Mouse (Mus musculus) thymus, postnatal 10 days (tissue): ENCODE measurements around the gene Smurf2.

Source experiments
- DNase-seq, 2 experiments: peaks; one replicate each; pipeline ENCODE4 v3.0.0; 2021; ENCODE audit warnings: low spot score in 2 of 2

The Smurf2 gene

DNA sequence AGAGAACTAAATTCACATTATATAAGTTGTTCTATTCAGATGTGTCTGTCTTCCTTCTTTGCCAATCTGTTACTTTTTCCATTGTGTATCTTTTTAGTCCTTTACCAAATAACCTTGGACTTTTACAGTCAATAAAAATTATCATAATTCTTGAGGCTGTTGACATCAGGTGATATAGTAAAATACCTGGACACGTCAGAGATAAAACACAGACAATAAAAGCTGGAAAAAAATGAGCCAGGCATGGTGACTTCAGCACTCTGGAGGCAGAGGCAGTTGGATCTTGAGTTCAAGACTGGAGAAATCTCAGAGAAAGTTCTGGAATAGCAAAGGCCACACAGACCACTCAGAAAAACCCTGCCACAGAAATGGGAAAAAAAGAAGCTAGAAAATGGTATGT is 13.3 kb downstream of the Smurf2 start:
- DNase-seq = no peak

GRCm38 (mm10) chr11:106905707-106906106 is 14.8 kb downstream of the Smurf2 start:
- DNase-seq = no peak

DNA sequence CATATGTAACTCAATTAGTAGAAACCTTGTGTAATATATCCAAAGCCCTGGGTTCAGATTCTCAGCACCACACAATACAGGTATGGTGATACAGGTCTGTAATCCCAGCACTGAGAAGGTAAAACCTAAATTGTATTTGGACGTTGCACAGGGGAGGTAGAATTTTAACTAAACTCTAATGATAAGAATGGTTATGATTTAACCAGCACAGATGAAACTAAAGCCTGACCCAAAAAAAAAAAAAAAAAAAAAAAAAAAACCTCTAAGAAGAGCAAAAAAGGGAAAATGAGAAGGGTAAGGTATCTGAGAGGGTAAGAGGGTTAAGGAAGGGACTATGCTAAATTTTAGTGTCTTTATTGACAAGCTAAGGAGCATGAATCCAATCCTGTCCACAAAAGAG is 20.7 kb downstream of the Smurf2 start:
- DNase-seq = no peak

GRCm38 (mm10) chr11:106896561-106897168 is 23.9 kb downstream of the Smurf2 start:
- DNase-seq = no peak

DNA sequence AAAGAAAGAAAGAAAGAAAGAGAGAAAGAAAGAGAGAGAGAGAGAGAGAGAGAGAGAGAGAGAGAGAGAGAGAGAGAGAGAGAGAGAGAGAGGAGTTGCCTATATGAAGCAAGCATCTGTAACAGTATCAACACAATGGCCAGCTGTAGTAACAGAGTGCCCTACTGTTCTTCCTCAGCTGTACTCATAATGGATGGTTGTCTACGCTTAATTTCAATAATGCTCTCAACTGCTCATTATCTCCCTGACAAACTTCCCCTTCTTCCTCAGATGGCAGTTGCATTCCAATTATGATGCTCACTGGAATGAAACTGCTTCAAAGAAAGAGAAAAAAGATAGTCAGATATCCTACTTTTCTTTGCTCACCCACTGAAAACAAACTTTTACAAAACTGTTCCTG is 36.9 kb downstream of the Smurf2 start:
- no peak for DNase-seq

DNA sequence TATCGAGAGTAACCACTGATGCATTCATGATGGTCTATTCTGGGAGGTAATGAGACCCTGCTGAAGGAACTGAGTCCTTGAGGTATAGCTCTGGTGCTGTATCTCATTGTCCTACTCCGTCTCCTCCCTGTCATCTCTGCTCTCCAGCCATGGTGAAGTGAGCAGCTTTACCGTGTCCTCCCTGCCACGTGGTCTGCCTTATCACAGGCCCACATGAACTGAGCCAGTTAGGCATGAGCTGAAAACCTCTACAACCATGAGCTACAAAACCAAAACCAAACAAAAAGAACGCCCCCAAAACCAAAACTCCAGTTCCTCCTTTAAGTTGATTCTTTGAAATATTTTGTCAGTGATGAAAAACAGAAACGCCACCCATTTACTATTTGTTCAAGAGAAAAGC is 47.9 kb downstream of the Smurf2 start:
- no peak for DNase-seq

DNA sequence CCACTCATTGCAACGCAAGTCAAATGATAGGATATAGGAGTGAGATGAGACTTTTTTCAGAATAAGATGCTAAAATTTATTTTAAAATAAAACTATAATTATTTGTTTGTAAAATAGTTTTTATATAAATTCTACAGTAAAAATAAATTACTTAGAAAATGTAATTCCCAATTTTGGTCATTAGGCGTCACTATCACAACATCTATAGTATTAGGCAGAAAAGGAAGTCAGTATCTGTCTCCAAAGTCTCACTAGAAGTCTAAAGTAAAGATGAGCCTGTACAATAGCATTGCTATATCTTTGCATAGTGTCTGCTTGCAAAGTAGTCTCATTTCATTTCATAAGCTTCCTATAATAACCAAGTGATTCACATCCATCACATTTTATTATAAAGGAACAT is 69.1 kb downstream of the Smurf2 start:
- no peak for DNase-seq

DNA sequence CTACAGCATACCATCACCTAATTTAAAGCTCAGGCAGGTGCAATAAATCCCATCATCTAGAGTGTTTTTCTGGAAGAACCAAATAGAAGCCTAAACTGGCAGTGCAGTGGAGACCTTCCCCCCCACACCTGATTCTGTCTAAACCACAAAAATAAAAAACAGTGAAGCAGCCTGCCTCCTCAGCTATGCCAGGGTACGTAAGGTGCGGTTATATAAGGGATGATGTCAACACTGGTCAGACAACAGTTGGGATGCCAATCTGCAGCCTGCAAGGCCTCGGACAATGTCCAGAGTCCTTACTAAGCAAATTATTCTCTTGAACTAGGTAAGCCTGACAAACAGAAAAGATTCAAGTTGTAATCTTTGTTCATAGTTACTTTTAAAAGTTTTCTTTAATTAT is 78.5 kb downstream of the Smurf2 start:
- no peak for DNase-seq

- DNase-seq = no peak
Observed at GRCm38 (mm10) chr11:106828079-106828478, 92.4 kb downstream of the Smurf2 start.

DNA sequence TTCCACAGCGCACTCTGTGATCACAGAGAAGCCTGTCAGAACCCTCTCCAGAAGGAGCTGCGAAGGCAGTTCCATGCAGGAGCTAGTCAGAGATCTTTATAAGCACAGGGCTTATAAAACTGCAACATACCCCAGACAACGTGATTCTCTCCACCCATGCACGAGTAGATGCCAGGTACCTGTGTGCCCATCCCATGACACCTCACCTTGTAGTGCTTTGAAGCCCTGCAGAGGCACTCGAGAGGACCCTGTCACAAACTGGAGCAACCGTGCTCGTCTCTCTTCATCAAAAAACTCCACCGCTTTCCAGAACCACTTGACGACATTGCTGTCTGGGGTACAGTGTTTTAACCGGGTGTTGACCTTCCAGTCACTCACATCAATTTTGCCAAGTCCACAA is 96.1 kb downstream of the Smurf2 start:
- DNase-seq = no peak

DNA sequence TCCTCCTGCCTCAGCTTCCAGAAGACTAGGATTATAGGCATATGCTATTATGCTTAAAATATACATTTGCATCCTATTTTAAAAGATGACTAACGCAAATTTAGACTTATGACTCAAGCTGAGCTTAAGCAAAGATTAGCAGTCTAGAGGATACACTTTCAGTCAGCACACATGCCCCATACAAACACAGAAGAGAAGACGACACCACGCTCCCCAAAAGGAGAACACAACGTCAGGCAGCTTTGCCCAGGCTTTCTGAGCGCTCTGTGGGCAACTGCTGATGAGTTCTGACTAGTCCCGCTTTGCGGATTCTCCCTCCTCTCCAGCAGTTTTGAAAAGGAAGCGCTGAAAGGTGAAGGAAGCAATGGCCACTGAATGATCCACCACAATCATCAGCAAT is 96.8 kb downstream of the Smurf2 start:
- no peak for DNase-seq

DNA sequence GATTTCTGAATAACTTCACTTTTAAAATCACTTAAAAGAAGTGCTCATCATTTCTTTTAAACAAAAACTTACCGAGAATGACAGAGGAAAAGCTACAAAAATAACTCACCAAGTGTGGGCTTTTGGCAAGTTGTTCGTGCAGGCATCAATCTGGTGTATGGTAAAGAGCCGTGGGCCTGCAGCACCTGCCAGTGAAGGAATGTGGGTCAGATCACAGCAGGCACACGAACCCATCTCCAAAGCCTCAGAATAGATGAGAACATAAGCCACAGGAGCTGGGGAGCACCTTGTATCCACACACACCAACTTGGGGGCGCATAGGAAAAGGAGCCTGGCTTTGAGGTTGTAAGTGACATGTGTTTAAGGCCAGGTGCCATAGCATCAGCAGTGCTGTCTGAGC is 97.6 kb downstream of the Smurf2 start:
- DNase-seq = no peak

- no peak for DNase-seq
Observed at GRCm38 (mm10) chr11:106822491-106822890, 98.0 kb downstream of the Smurf2 start.

DNA sequence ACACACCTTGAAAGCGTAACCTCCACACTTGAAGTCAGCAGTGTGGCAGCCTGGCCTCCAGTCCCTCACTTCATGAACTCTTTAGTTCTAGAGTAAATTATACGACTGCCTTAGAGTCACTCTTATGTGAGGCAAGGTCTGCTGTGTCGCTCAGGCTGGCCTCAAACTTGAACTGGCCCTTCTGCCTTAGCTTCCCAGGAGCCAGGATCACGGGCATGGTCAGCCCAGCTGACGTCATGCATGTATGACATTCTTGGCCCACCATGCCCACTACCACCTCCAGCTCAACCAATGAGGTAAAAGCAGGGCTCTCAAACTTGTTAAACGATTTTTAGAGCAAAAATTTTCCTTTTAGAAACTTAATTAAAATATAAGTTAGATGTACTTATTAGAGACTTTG is 99.1 kb downstream of the Smurf2 start:
- DNase-seq = no peak

GRCm38 (mm10) chr11:106820972-106821371 is 99.5 kb downstream of the Smurf2 start:
- DNase-seq = peak in 1 of 2 experiments; percentile 10

DNA sequence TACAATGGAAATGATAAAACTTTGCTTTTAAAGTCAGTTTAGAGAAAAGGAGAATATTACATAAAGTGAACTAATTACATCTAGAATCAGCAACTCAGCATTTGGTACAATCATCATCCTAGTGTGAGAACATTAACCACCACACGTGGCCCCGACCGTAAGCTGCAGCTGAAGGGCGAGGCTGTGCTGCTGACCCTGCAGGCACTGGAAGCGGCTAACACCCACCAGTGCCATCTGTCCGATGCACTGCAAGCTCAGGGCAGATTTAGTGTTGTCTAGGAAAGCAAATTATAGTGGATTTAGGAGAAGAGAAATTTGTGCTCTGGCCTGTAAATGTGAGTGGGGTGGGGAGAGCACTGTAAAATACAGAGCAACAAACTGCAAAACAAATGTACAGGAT is 100.3 kb downstream of the Smurf2 start:
- DNase-seq = no peak

DNA sequence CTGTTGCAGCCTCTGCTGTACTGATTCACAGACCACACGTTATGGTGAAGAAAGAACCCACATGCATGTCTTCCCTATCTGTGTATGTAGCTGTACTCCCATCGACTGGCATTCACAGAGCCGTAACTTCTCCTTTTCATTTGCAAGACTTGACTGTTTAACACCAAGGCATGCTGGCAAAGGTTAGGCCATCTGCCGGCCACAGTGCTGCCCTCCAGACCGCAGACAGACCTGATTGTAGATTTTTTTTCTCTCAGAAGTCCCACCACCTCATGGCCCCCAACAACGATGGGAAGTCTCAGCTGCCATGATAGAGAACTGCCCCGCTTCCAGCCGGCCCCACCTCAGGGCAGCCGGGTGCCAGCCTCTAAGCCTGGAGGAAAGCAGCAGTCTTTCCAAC is 100.9 kb downstream of the Smurf2 start:
- DNase-seq = no peak

GRCm38 (mm10) chr11:106818341-106818740 is 102.2 kb downstream of the Smurf2 start:
- no peak for DNase-seq

- DNase-seq = no peak
Observed at GRCm38 (mm10) chr11:106817808-106818207, 102.7 kb downstream of the Smurf2 start.

DNA sequence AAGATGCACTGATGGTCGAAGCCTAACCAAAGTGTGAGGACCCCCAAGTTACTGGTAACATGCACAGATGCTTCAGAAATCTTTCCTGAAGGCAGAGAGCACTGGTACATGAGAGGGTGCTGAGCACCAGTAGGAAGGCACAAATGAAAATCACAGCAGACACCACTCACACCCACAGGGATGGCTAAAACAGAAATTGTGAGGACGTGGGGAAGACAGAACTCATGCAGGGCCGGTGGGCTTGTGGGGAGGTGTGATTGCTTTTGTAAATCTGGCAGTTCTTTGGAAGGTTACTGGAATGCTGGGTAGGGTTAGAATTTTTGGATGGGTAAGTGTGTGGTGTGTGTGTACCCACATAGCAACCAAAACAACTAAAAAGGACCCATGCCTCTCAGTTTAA is 103.4 kb downstream of the Smurf2 start:
- no peak for DNase-seq

GRCm38 (mm10) chr11:106816316-106816715 is 104.2 kb downstream of the Smurf2 start:
- DNase-seq = no peak

GRCm38 (mm10) chr11:106815761-106816160 is 104.8 kb downstream of the Smurf2 start:
- DNase-seq = no peak

DNA sequence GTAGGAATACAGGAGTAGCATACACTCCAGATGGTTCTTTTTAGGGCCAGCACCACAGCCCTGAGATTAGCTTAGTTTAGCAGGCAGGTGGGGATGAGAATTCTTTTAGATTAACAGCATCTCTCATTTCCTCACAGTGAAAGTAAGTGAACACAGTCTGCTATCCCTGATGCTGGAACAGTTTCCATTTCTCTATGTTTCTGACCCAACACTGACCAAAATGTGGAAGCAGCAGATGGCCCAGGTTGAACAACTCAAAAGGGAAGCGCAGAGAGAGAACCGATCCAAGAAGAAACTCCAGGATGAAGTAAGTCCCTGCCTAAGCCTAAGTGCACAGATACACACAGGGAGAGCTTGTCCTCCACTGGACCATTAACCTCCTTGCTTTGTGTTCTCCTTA is 105.2 kb downstream of the Smurf2 start:
- no peak for DNase-seq

- DNase-seq = no peak
Observed at GRCm38 (mm10) chr11:106814601-106815320, 105.8 kb downstream of the Smurf2 start.
